Mouse (Mus musculus): ENCODE data around the gene Nrxn1. TPM values are rescaled to one million over a fixed set of nuclear protein-coding genes. Genes with fewer than 3 reads are reported as not detected.

Gene Nrxn1
- polyA plus RNA-seq (2014; fragmentation: Nextera tagmentation; extraction: Ambion mirVana) = 1.9 and 2.0 TPM in 2 replicates

GRCm38 (mm10) chr17:91093042-91093080 lies at the start of gene Nrxn1:
TSS of gene Nrxn1 (minus strand) at chr17:91093071.
- peak within 1 kb of the TSS; percentile 48 for H3K4me2 ChIP-seq (ENCODE audit: low read length)
- H3K36me3 ChIP-seq (ENCODE audit: control insufficient read depth, insufficient read depth, low read length) = no peaks in the 10 kb centered on the region
- H3K27ac ChIP-seq (replicated peaks in 1 of 2; ENCODE audit: control insufficient read depth in 1 of 2, insufficient read depth in 1 of 2, low read depth in 2 of 2, low read length in 2 of 2) = no peak within 1 kb of the TSS
- peaks cover 7% of the 10 kb centered on the region for H3K9me3 ChIP-seq (ENCODE audit: control insufficient read depth, low read length)
- no CpG with 5 or more reads among the region's 1 CpGs for WGBS
- no peak for ATAC-seq (ENCODE audit: insufficient number of reproducible peaks, insufficient read depth, low FRiP score, low read depth)
- H3K4me1 ChIP-seq (ENCODE audit: control insufficient read depth in 2 of 2, insufficient read depth in 2 of 2, low read length in 2 of 2) = peaks cover 0 to 2% of the 10 kb centered on the region in 2 experiments; a peak in 1 of 4 replicates
- no peak within 1 kb of the TSS for H3K9ac ChIP-seq (ENCODE audit: low read length)
- 0 out of 2 replicates have a peak, but pooled peaks cover 11% of the 10 kb centered on the region for H3K27me3 ChIP-seq (ENCODE audit: control insufficient read depth, insufficient read depth, low read length)
- H3K4me3 ChIP-seq (ENCODE audit: control insufficient read depth in 1 of 2, insufficient read depth in 1 of 2, low read depth in 1 of 2, low read length in 2 of 2) = peak within 1 kb of the TSS; percentile 14 to 24; a peak in 1 of 4 replicates

GRCm38 (mm10) chr17:91136859-91137258 lies 44.0 kb upstream of the Nrxn1 start:
- H3K4me3 ChIP-seq (ENCODE audit: control insufficient read depth in 1 of 2, insufficient read depth in 1 of 2, low read depth in 1 of 2, low read length in 2 of 2) = no peak overlapping the region
- no peaks in the 10 kb centered on the region for H3K36me3 ChIP-seq (ENCODE audit: control insufficient read depth, insufficient read depth, low read length)
- 38% methylated on average over 3 of the region's 3 CpGs for WGBS
- H3K4me1 ChIP-seq (ENCODE audit: control insufficient read depth in 2 of 2, insufficient read depth in 2 of 2, low read length in 2 of 2) = 0 out of 4 replicates have a peak, but pooled peaks cover 0 to 3% of the 10 kb centered on the region in 2 experiments
- H3K9ac ChIP-seq (ENCODE audit: low read length) = no peak overlapping the region
- H3K9me3 ChIP-seq (ENCODE audit: control insufficient read depth, low read length) = no peaks in the 10 kb centered on the region
- ATAC-seq (ENCODE audit: insufficient number of reproducible peaks, insufficient read depth, low FRiP score, low read depth) = peak; percentile 68; the same call in 1 of the 2 replicates
- no peaks in the 10 kb centered on the region for H3K27me3 ChIP-seq (ENCODE audit: control insufficient read depth, insufficient read depth, low read length)
- H3K4me2 ChIP-seq (ENCODE audit: low read length) = no peak overlapping the region
- no peak overlapping the region for H3K27ac ChIP-seq (replicated peaks in 1 of 2; ENCODE audit: control insufficient read depth in 1 of 2, insufficient read depth in 1 of 2, low read depth in 2 of 2, low read length in 2 of 2)

- H3K36me3 ChIP-seq (ENCODE audit: control insufficient read depth, insufficient read depth, low read length) = no peaks in the 10 kb centered on the region
- no peak overlapping the region for H3K27ac ChIP-seq (replicated peaks in 1 of 2; ENCODE audit: control insufficient read depth in 1 of 2, insufficient read depth in 1 of 2, low read depth in 2 of 2, low read length in 2 of 2)
- no peaks in the 10 kb centered on the region for H3K9me3 ChIP-seq (ENCODE audit: control insufficient read depth, low read length)
- no peaks in the 10 kb centered on the region for H3K27me3 ChIP-seq (ENCODE audit: control insufficient read depth, insufficient read depth, low read length)
- H3K4me2 ChIP-seq (ENCODE audit: low read length) = no peak overlapping the region
- H3K4me1 ChIP-seq (ENCODE audit: control insufficient read depth in 2 of 2, insufficient read depth in 2 of 2, low read length in 2 of 2) = no peaks in the 10 kb centered on the region
- no peak overlapping the region for H3K9ac ChIP-seq (ENCODE audit: low read length)
- WGBS = 72% methylated on average over 3 of the region's 3 CpGs
- no peak for ATAC-seq (ENCODE audit: insufficient number of reproducible peaks, insufficient read depth, low FRiP score, low read depth)
- H3K4me3 ChIP-seq (ENCODE audit: control insufficient read depth in 1 of 2, insufficient read depth in 1 of 2, low read depth in 1 of 2, low read length in 2 of 2) = no peak overlapping the region
Measured at GRCm38 (mm10) chr17:91112880-91113628, 20.2 kb upstream of the Nrxn1 start.

- WGBS = 55% methylated on average over 1 of the region's 1 CpGs
- ATAC-seq (ENCODE audit: insufficient number of reproducible peaks, insufficient read depth, low FRiP score, low read depth) = no peak
Measured at GRCm38 (mm10) chr17:91112085-91112484, 19.2 kb upstream of the Nrxn1 start.

GRCm38 (mm10) chr17:91093081-91093875 lies 407 bp upstream of the Nrxn1 start:
- H3K27me3 ChIP-seq (ENCODE audit: control insufficient read depth, insufficient read depth, low read length) = 0 out of 2 replicates have a peak, but pooled peaks cover 7% of the 10 kb centered on the region
- no peak overlapping the region for H3K9ac ChIP-seq (ENCODE audit: low read length)
- no peak overlapping the region for H3K27ac ChIP-seq (replicated peaks in 1 of 2; ENCODE audit: control insufficient read depth in 1 of 2, insufficient read depth in 1 of 2, low read depth in 2 of 2, low read length in 2 of 2)
- no peak for ATAC-seq (ENCODE audit: insufficient number of reproducible peaks, insufficient read depth, low FRiP score, low read depth)
- H3K36me3 ChIP-seq (ENCODE audit: control insufficient read depth, insufficient read depth, low read length) = no peaks in the 10 kb centered on the region
- H3K4me1 ChIP-seq (ENCODE audit: control insufficient read depth in 2 of 2, insufficient read depth in 2 of 2, low read length in 2 of 2) = peaks cover 0 to 2% of the 10 kb centered on the region in 2 experiments; a peak in 1 of 4 replicates
- H3K4me2 ChIP-seq (ENCODE audit: low read length) = no peak overlapping the region
- H3K9me3 ChIP-seq (ENCODE audit: control insufficient read depth, low read length) = peaks cover 3% of the 10 kb centered on the region
- no peak overlapping the region for H3K4me3 ChIP-seq (ENCODE audit: control insufficient read depth in 1 of 2, insufficient read depth in 1 of 2, low read depth in 1 of 2, low read length in 2 of 2)
- WGBS = 34% methylated on average over 11 of the region's 12 CpGs

More at GRCm38 (mm10) chr17:91112085-91112484, 19.2 kb upstream of the Nrxn1 start:
- Histone ChIP-seq H3K36me3 (ENCODE audit: control insufficient read depth, insufficient read depth, low read length) (no peaks in the 10 kb centered on the region), H3K4me3 (ENCODE audit: control insufficient read depth in 1 of 2, insufficient read depth in 1 of 2, low read depth in 1 of 2, low read length in 2 of 2) (no peak overlapping the region), H3K9me3 (ENCODE audit: control insufficient read depth, low read length) (no peaks in the 10 kb centered on the region), H3K27ac (replicated peaks in 1 of 2; ENCODE audit: control insufficient read depth in 1 of 2, insufficient read depth in 1 of 2, low read depth in 2 of 2, low read length in 2 of 2) (no peak overlapping the region), H3K4me1 (ENCODE audit: control insufficient read depth in 2 of 2, insufficient read depth in 2 of 2, low read length in 2 of 2) (no peaks in the 10 kb centered on the region), H3K4me2 (ENCODE audit: low read length) (no peak overlapping the region), H3K9ac (ENCODE audit: low read length) (no peak overlapping the region), H3K27me3 (ENCODE audit: control insufficient read depth, insufficient read depth, low read length) (no peaks in the 10 kb centered on the region)

- H3K27me3 ChIP-seq (ENCODE audit: control insufficient read depth, insufficient read depth, low read length) = 0 out of 2 replicates have a peak, but pooled peaks cover 11% of the 10 kb centered on the region
- H3K4me2 ChIP-seq (ENCODE audit: low read length) = peak overlapping the region; percentile 48
- ATAC-seq (ENCODE audit: insufficient number of reproducible peaks, insufficient read depth, low FRiP score, low read depth) = peak; percentile 69; the same call in 1 of the 2 replicates
- peak overlapping the region; percentile 14 to 24; a peak in 1 of 4 replicates for H3K4me3 ChIP-seq (ENCODE audit: control insufficient read depth in 1 of 2, insufficient read depth in 1 of 2, low read depth in 1 of 2, low read length in 2 of 2)
- no peak overlapping the region for H3K27ac ChIP-seq (replicated peaks in 1 of 2; ENCODE audit: control insufficient read depth in 1 of 2, insufficient read depth in 1 of 2, low read depth in 2 of 2, low read length in 2 of 2)
- WGBS = 2% methylated on average over 21 of the region's 21 CpGs
- peaks cover 0 to 2% of the 10 kb centered on the region in 2 experiments; a peak in 1 of 4 replicates for H3K4me1 ChIP-seq (ENCODE audit: control insufficient read depth in 2 of 2, insufficient read depth in 2 of 2, low read length in 2 of 2)
- H3K9me3 ChIP-seq (ENCODE audit: control insufficient read depth, low read length) = peaks cover 9% of the 10 kb centered on the region
- H3K9ac ChIP-seq (ENCODE audit: low read length) = no peak overlapping the region
- no peaks in the 10 kb centered on the region for H3K36me3 ChIP-seq (ENCODE audit: control insufficient read depth, insufficient read depth, low read length)
Measured at GRCm38 (mm10) chr17:91092421-91093041, 340 bp downstream of the Nrxn1 start.

GRCm38 (mm10) chr17:91090631-91091030 lies 2.2 kb downstream of the Nrxn1 start:
- ATAC-seq (ENCODE audit: insufficient number of reproducible peaks, insufficient read depth, low FRiP score, low read depth) = no peak
- Histone ChIP-seq H3K36me3 (ENCODE audit: control insufficient read depth, insufficient read depth, low read length) (no peaks in the 10 kb centered on the region), H3K9me3 (ENCODE audit: control insufficient read depth, low read length) (peaks cover 11% of the 10 kb centered on the region), H3K4me3 (ENCODE audit: control insufficient read depth in 1 of 2, insufficient read depth in 1 of 2, low read depth in 1 of 2, low read length in 2 of 2) (no peak overlapping the region), H3K4me2 (ENCODE audit: low read length) (no peak overlapping the region), H3K9ac (ENCODE audit: low read length) (no peak overlapping the region), H3K27me3 (ENCODE audit: control insufficient read depth, insufficient read depth, low read length) (0 out of 2 replicates have a peak, but pooled peaks cover 11% of the 10 kb centered on the region), H3K4me1 (ENCODE audit: control insufficient read depth in 2 of 2, insufficient read depth in 2 of 2, low read length in 2 of 2) (peaks cover 0 to 2% of the 10 kb centered on the region in 2 experiments; a peak in 1 of 4 replicates), H3K27ac (replicated peaks in 1 of 2; ENCODE audit: control insufficient read depth in 1 of 2, insufficient read depth in 1 of 2, low read depth in 2 of 2, low read length in 2 of 2) (no peak overlapping the region)
- WGBS = 67% methylated on average over 1 of the region's 1 CpGs

All from heart, embryonic 14.5 days (tissue).